Mouse (Mus musculus): Measurements from ENCODE around the gene Trp53inp2. TPM values are rescaled to one million over a fixed set of nuclear protein-coding genes. Genes with fewer than 3 reads are reported as not detected.

Trp53inp2 gene
- polyA plus RNA-seq, 1 experiment = 82.3 TPM

GRCm38 (mm10) chr2:155385090-155385489, 4.2 kb downstream of the Trp53inp2 start:
- DNase-seq (ENCODE audit: low spot score) = peak; percentile 59

- no peak for DNase-seq (ENCODE audit: low spot score)
Measured at GRCm38 (mm10) chr2:155385731-155386533, 5.1 kb downstream of the Trp53inp2 start.

- no peak for DNase-seq (ENCODE audit: low spot score)
Measured at GRCm38 (mm10) chr2:155386534-155386899, 5.7 kb downstream of the Trp53inp2 start.

GRCm38 (mm10) chr2:155387052-155387451, 6.2 kb downstream of the Trp53inp2 start:
- no peak for DNase-seq (ENCODE audit: low spot score)

GRCm38 (mm10) chr2:155388573-155388972, 7.7 kb downstream of the Trp53inp2 start:
- DNase-seq (ENCODE audit: low spot score) = no peak

GRCm38 (mm10) chr2:155394586-155394985, 13.7 kb downstream of the Trp53inp2 start:
- no peak for DNase-seq (ENCODE audit: low spot score)

- no peak for DNase-seq (ENCODE audit: low spot score)
Measured at GRCm38 (mm10) chr2:155400276-155400675, 19.4 kb downstream of the Trp53inp2 start.

- no peak for DNase-seq (ENCODE audit: low spot score)
Measured at GRCm38 (mm10) chr2:155401926-155402325, 21.1 kb downstream of the Trp53inp2 start.

- DNase-seq (ENCODE audit: low spot score) = no peak
Measured at GRCm38 (mm10) chr2:155404635-155405034, 23.8 kb downstream of the Trp53inp2 start.

- DNase-seq (ENCODE audit: low spot score) = no peak
Measured at GRCm38 (mm10) chr2:155420911-155421310, 40.1 kb downstream of the Trp53inp2 start.

- no peak for DNase-seq (ENCODE audit: low spot score)
Measured at GRCm38 (mm10) chr2:155436445-155436844, 55.6 kb downstream of the Trp53inp2 start.

Other genes with a start within 250 kb of the Trp53inp2 start
- gene Itch, start 247.6 kb upstream of the Trp53inp2 start, polyA plus RNA-seq (2012; rRNA removed) = 20.8 and 26.9 TPM in 2 replicates
- 539 and 645 TPM in 2 replicates for gene Dynlrb1, start 144.5 kb upstream of the Trp53inp2 start, polyA plus RNA-seq (2012; rRNA removed)
- 150 and 161 TPM in 2 replicates for gene Map1lc3a, start 104.8 kb upstream of the Trp53inp2 start, polyA plus RNA-seq (2012; rRNA removed)
- 28.0 and 32.2 TPM in 2 replicates for gene Pigu, start 23.6 kb upstream of the Trp53inp2 start, polyA plus RNA-seq (2012; rRNA removed)
- 22.7 and 29.9 TPM in 2 replicates for gene Ncoa6, start 92.8 kb downstream of the Trp53inp2 start, polyA plus RNA-seq (2012; rRNA removed)
- gene Acss2, start 136.9 kb downstream of the Trp53inp2 start, polyA plus RNA-seq (2012; rRNA removed) = 22.9 and 27.8 TPM in 2 replicates
- 8.6 and 11.3 TPM in 2 replicates for gene Ggt7, start 137.2 kb downstream of the Trp53inp2 start, polyA plus RNA-seq (2012; rRNA removed)
- 15.4 and 17.5 TPM in 2 replicates for gene Gss, start 211.8 kb downstream of the Trp53inp2 start, polyA plus RNA-seq (2012; rRNA removed)
- 0.01 TPM in 1 of 2 replicates, not detected in the other for gene Myh7b, start 230.2 kb downstream of the Trp53inp2 start, polyA plus RNA-seq (2012; rRNA removed)

All from urinary bladder, adult 2 months (tissue).